Mouse (Mus musculus) heart, embryonic 10.5 days (tissue): ENCODE measurements around the gene Sgf29. TPM values are rescaled to one million over a fixed set of nuclear protein-coding genes. Genes with fewer than 3 reads are reported as not detected.
A peak's percentile ranks its signal among the peaks of the same experiment; 100 is the strongest.
"Not testable (repeated sequence)": the region's sequence is repeated elsewhere in the genome, so short reads cannot be mapped to it uniquely, and the experiment has no call there.

Experiments
- DNase-seq: peaks from one replicate; pipeline ENCODE4 v3.0.0-alpha.2; 2017; ENCODE audit warnings: low spot score
- H3K27ac ChIP-seq: fragments of 300-500 bp; sonication (generic); 2 replicates; pipeline ENCODE4 v1.5.1; 2016; ENCODE audit warnings: mild to moderate bottlenecking
- H3K27me3 ChIP-seq: fragments of 300-500 bp; sonication (generic); 2 replicates; pipeline ENCODE4 v1.6.1; 2016; ENCODE audit warnings: mild to moderate bottlenecking; ENCODE audit not compliant: poor library complexity, insufficient read depth, severe bottlenecking
- H3K36me3 ChIP-seq: fragments of 300-500 bp; sonication (generic); 2 replicates; pipeline ENCODE4 v1.6.1; 2016; ENCODE audit warnings: mild to moderate bottlenecking, moderate library complexity
- H3K4me1 ChIP-seq: fragments of 300-500 bp; sonication (generic); 2 replicates; pipeline ENCODE4 v1.6.1; 2016; ENCODE audit warnings: mild to moderate bottlenecking
- H3K4me3 ChIP-seq: fragments of 300-500 bp; sonication (generic); 2 replicates; pipeline ENCODE4 v1.5.1; 2016; ENCODE audit warnings: mild to moderate bottlenecking, moderate library complexity
- H3K9me3 ChIP-seq: fragments of 300-500 bp; sonication (generic); 2 replicates; pipeline ENCODE4 v1.6.1; 2016; ENCODE audit warnings: mild to moderate bottlenecking, moderate library complexity
- WGBS: fragments of 180-500 bp; shearing (Covaris S2); methylation state at CpG from one replicate; pipeline ENCODE4 v1.1.7; 2016; 5-methylcytosine and 5-hydroxymethylcytosine counted together
- polyA plus RNA-seq: library from polyadenylated mRNA; unstranded; fragments of >200 nt; fragmentation: Nextera tagmentation; extraction: Ambion mirVana; gene quantifications from 2 replicates; pipeline ENCODE4 v1.2.1, GENCODE M21; 2016

Gene Sgf29
- polyA plus RNA-seq, 1 experiment from 2014 or later: 44.3 TPM

DNA sequence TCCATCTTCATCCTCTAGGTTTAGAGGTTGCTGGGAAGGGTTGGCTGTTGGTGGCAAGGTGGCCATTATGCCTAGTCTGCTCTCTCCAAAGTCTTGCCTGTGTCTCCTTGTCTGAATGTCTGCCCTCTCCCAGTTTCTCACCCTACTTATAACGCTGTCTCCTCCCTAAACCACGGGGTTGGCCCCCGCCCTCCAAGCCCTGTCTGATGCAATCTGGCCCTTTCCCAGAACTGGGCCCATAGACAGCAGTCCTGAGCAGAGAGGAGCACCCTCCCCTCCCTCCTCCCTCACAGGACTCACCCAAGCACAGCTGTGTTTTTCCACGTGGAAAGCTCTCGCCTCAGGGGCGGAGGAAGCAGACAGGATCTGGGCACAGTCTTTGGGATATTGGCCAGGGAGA is 23.7 kb upstream of the Sgf29 start:
- no peak overlapping the region; the same call in 1 of the 2 replicates for H3K27ac ChIP-seq
- H3K4me1 ChIP-seq: peaks cover 8% of the 10 kb centered on the region; the same call in 1 of the 2 replicates
- no peak for DNase-seq
- no peaks in the 10 kb centered on the region for H3K9me3 ChIP-seq
- no peaks in the 10 kb centered on the region for H3K36me3 ChIP-seq
- 0 out of 2 replicates have a peak, but pooled peaks cover 7% of the 10 kb centered on the region for H3K27me3 ChIP-seq
- WGBS: 50% methylated on average over 6 of the region's 6 CpGs
- no peak overlapping the region for H3K4me3 ChIP-seq

DNA sequence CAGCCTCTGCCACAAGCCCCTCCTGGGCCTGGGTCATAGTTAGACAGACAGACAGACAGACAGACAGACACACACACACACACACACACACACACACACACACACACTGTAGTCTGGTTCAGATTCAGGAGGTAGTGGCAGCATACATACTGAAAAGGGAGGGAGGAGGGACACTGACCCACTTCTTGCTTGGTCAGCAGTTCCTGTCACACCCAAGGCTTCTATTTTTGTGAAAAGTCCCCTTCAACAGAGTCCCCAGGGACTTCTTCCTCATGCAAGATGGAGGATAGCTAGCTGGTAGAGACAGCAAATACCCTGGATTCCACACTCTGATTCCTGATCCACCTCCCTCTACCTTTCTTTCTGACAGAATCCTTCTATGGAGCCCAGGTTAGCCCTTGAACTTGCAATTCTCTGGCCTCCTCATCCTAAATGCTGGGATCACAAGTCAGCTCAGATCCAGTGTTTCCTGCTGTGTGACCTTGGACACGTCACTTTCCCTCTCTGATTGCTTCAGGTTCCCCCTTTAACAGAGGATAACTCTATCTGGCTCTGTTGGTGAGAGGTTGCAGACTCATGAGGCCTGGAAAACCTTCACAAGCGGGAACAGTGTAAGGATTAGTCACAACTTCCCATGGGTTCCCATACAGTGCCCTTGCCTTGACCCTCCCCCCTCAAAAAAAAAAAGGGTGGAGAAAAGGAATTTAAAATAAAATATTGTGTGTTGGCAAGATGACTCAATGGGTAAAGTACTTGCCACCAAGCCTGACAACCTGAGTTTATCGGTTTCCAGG is 23.1 kb upstream of the Sgf29 start:
- whole genome bisulfite sequencing: 80% methylated on average over 3 of the region's 3 CpGs
- no peaks in the 10 kb centered on the region for H3K9me3 ChIP-seq
- H3K27me3 ChIP-seq: 0 out of 2 replicates have a peak, but pooled peaks cover 7% of the 10 kb centered on the region
- DNase-seq: no peak
- peaks cover 8% of the 10 kb centered on the region; the same call in 1 of the 2 replicates for H3K4me1 ChIP-seq
- no peak overlapping the region for H3K27ac ChIP-seq
- H3K4me3 ChIP-seq: no peak overlapping the region
- H3K36me3 ChIP-seq: no peaks in the 10 kb centered on the region

DNA sequence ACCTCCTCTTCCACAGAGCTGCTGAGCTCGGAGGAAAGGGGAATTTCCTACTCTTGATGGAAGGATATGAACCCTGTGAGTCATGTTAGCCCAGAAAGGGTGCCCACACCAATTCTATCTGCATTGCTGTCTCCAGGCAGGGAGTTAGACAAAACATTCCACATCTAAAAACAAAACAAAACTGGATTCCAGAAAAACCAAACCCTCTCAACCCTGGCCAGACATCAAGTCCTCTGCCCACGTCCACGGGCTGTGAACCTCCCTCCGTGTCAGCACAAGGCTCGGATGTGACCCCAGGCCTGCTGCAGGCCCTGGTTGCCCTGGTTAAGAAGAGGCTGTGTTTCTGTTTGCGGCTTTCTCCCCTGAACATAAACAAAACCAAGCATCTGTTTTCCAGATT is 21.0 kb upstream of the Sgf29 start:
- no peak overlapping the region for H3K4me3 ChIP-seq
- peak overlapping the region; percentile 30; the same call in 1 of the 2 replicates for H3K27ac ChIP-seq
- 0 out of 2 replicates have a peak, but pooled peaks cover 7% of the 10 kb centered on the region for H3K27me3 ChIP-seq
- no peaks in the 10 kb centered on the region for H3K36me3 ChIP-seq
- DNase-seq: no peak
- peaks cover 8% of the 10 kb centered on the region; the same call in 1 of the 2 replicates for H3K4me1 ChIP-seq
- no peaks in the 10 kb centered on the region for H3K9me3 ChIP-seq
- 66% methylated on average over 6 of the region's 6 CpGs for WGBS

DNA sequence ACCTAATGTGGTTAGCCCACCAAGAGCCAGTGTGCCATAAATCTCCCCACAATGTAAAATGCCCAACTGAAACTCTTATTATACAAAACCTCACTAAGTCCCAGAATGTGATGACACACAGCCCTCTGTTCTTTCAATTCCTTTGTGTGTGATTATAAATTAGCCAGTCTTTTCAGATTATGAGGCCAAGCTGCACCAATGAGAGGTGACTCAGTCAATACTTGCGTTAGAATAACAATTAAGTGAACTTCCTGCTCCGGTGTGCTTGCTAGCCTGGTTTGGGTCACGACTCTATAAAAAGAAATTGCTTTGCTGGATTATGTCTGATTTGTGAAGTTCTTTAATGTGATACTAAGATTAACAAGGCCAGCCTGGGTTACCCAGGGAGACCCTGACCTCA is 19.2 kb upstream of the Sgf29 start:
- DNase-seq: no peak
- H3K36me3 ChIP-seq: no peaks in the 10 kb centered on the region
- no peak overlapping the region for H3K27ac ChIP-seq
- no peak overlapping the region for H3K4me3 ChIP-seq
- peaks cover 8% of the 10 kb centered on the region; the same call in 1 of the 2 replicates for H3K4me1 ChIP-seq
- 71% methylated on average over 3 of the region's 3 CpGs for WGBS
- peaks cover 9% of the 10 kb centered on the region; the same call in 1 of the 2 replicates for H3K27me3 ChIP-seq
- H3K9me3 ChIP-seq: no peaks in the 10 kb centered on the region

DNA sequence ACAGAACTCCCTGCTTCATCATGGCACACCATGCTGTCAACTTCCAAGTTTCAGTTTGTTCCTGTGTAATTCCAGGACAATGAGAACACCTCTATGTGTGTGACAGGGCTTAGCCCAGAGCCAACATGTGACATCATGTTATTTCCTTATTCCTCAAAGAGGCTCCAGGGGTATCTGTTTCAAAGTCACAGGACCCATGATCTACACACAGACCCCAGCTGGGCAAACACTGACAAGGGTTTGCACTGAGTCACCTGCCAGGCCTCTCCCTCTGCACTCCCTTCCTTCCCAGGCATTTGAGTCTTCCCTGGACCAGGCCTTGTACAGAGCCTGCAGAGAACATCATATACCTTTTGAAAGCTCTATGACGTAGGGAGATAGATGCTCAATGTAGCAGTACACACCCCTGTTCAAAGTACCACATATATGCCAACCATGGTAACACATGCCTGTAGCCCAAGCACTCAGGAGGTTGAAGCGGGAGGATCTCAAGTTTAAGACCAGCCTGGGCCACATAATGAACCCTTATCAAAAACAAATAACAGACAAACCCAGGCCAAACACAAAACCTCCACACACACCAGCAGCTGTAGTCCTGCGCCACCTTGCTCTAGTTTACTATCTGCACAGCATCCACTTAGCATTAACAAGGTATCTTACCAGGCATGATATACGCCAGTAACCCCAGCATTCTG is 18.1 kb upstream of the Sgf29 start, which contains the start of gene Nupr1:
Gene Nupr1 (minus strand): TSS at position 38 of the 695 bp plus-strand sequence.
- H3K36me3 ChIP-seq: no peaks in the 10 kb centered on the region
- no peak for DNase-seq
- peaks cover 7% of the 10 kb centered on the region; the same call in 1 of the 2 replicates for H3K27me3 ChIP-seq
- H3K9me3 ChIP-seq: no peaks in the 10 kb centered on the region
- no peak within 1 kb of the TSS for H3K4me3 ChIP-seq
- no peak within 1 kb of the TSS for H3K27ac ChIP-seq
- WGBS: 83% methylated on average over 4 of the region's 4 CpGs
- 0 out of 2 replicates have a peak, but pooled peaks cover 3% of the 10 kb centered on the region for H3K4me1 ChIP-seq

DNA sequence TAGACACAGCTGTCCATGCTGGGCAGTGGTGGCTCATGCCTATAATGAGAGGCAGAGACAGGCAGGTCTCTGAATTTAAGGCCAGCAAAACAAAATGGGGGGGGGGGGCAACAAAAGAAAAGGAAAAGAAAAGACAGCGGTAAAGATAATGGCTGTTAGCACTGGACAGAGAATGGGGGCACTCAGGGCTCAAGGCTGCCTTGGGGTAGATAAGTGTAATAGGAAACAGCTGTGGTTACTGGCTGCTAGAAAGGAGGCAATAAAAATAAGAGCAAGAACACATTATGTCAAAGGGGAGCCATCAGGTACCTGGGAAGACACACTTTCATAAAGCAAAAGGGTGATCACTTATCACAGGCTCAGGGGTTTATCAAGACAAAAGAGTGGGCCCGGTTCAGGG is 16.6 kb upstream of the Sgf29 start:
- Histone ChIP-seq H3K36me3 (no peaks in the 10 kb centered on the region), H3K4me3 (no peak overlapping the region), H3K27me3 (peaks cover 7% of the 10 kb centered on the region; the same call in 1 of the 2 replicates), H3K27ac (no peak overlapping the region), H3K4me1 (0 out of 2 replicates have a peak, but pooled peaks cover 3% of the 10 kb centered on the region), H3K9me3 (no peaks in the 10 kb centered on the region)
- no peak for DNase-seq
- 64% methylated on average over 2 of the region's 2 CpGs for WGBS

DNA sequence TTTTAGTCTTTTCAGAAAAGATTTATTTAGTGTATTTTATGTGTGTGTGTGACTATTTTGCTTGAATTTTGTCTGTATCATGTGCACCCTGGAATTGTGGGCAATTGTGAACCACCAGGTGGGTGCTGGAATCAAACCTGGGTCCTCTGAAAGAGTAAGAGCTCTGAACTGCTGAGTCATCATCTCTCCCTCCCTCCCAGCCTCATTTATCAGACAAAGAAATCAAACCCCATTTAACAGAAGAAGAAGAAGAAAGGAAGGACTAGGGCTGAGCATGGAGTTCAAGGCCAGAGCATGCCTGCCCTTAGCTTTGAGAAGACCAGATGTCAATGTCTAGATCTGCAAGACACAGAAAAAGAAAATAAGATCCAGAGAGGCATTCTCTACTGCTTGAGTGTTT is 13.7 kb upstream of the Sgf29 start:
- Histone ChIP-seq H3K4me1 (no peaks in the 10 kb centered on the region), H3K9me3 (no peaks in the 10 kb centered on the region), H3K4me3 (no peak overlapping the region), H3K27ac (no peak overlapping the region), H3K36me3 (no peaks in the 10 kb centered on the region), H3K27me3 (peaks cover 7% of the 10 kb centered on the region; the same call in 1 of the 2 replicates)
- no peak for DNase-seq

DNA sequence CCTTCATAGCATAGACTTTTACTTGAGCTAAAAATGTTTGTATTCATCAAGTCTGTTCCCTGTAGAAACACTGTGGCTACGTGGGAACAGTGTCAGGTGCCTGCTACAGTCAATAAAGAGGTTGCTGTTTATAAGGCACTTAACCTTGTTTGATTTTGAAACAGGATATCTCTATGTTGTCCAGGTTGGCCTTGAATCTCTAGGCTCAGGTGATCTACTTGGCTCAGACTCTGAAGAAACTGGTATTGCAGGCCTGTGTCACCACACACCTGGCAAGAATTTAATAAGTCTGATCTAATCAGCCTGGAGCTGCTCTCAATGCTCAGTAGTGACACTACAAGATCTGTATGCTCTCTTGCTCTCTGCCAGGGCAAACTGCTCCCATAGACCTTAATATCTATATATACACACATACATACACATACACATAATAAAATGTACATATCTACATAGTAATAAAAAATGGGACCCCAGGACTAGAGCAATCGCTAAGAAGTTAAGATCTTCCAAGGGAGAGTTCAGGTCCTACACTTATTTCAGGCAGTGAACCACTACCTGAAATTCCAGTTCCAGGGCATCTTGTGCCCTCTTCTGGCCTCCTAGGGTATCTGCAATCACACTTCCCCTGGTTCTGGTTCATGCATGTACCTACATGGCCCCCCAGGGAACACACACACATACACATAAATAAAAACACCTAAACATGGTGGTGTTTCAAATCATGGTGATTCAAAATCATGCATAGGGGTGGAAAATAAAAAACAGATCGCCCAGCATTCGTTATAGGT is 12.2 kb upstream of the Sgf29 start:
- no peaks in the 10 kb centered on the region for H3K36me3 ChIP-seq
- H3K27ac ChIP-seq: no peak overlapping the region
- peaks cover 7% of the 10 kb centered on the region; the same call in 1 of the 2 replicates for H3K27me3 ChIP-seq
- no peaks in the 10 kb centered on the region for H3K9me3 ChIP-seq
- H3K4me1 ChIP-seq: no peaks in the 10 kb centered on the region
- no peak overlapping the region for H3K4me3 ChIP-seq
- WGBS: 19% methylated on average over 4 of the region's 4 CpGs
- no peak for DNase-seq

DNA sequence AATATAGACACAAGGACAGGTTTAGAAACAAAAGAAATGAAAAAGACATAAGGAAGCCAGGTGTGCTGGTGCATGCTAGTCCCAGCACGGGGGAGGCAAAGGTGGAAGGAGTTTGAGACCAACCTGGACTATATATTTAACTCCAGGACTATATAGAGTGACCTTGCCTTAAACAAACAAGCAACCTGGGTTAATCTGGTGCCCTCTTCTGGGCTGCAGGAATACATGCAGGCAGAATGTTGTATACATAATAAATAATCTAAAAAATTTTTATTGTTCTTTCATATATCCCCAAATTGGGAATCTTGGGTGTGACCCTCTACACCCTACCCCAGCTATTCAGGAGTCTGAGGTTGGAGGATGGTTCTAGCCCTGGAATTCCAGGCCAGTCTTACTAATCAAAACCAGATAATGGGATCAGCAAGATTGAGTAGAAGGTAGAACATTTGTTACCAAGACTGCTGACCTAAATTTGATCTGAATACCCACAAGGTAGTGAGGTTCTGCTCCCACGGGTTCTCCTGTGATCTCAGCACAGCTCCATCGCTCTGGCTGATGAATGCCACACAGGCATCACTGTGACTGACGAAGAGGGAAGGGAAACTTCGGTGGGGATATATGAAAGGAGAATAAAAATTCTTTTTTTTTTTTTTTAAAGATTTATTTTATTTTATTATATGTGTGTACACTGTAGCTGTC is 6.4 kb upstream of the Sgf29 start:
- no peak overlapping the region for H3K4me3 ChIP-seq
- no peaks in the 10 kb centered on the region for H3K4me1 ChIP-seq
- DNase-seq: no peak
- H3K9me3 ChIP-seq: no peaks in the 10 kb centered on the region
- no peaks in the 10 kb centered on the region for H3K36me3 ChIP-seq
- 67% methylated on average over 5 of the region's 5 CpGs for WGBS
- H3K27ac ChIP-seq: no peak overlapping the region
- no peaks in the 10 kb centered on the region for H3K27me3 ChIP-seq

DNA sequence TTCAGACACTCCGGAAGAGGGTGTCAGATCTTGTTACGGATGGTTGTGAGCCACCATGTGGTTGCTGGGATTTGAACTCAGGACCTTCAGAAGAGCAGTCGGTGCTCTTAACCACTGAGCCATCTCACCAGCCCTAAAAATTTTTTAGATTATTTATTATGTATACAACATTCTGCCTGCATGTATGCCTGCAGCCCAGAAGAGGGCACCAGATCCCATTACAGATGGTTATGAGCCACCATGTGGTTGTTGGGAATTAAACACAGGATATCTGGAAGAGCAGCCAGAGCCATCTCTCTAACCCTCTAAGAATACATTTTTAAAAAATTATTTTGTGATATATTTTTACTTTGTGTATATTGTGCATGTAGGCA is 5.9 kb upstream of the Sgf29 start:
- not testable (repeated sequence) for H3K27ac ChIP-seq, H3K9me3 ChIP-seq, H3K27me3 ChIP-seq, H3K4me1 ChIP-seq, DNase-seq, H3K36me3 ChIP-seq, H3K4me3 ChIP-seq
- 61% methylated on average over 3 of the region's 3 CpGs for WGBS

DNA sequence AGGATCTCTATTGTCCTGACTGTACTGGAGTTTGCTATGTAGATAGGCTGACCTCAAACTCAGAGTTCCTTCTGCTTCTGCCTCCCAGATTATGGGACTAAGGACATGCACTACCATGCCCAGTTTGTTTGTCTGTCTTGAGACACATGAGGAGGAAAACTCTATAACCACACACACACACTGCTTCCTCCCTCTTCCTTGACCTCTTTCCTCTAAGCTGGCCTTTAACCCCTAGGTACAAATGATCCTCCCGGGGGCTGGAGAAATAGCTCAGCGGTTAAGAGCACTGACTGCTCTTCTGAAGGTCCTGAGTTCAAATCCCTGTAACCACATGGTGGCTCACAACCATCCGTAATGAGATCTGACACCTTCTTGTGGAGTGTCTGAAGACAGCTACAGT is 4.8 kb upstream of the Sgf29 start:
- Histone ChIP-seq H3K4me3 (no peak overlapping the region), H3K4me1 (peaks cover under 1% of the 10 kb centered on the region; the same call in 1 of the 2 replicates), H3K27me3 (no peaks in the 10 kb centered on the region), H3K27ac (no peak overlapping the region), H3K9me3 (no peaks in the 10 kb centered on the region), H3K36me3 (no peaks in the 10 kb centered on the region)
- 70% methylated on average over 3 of the region's 3 CpGs for WGBS
- DNase-seq: no peak

DNA sequence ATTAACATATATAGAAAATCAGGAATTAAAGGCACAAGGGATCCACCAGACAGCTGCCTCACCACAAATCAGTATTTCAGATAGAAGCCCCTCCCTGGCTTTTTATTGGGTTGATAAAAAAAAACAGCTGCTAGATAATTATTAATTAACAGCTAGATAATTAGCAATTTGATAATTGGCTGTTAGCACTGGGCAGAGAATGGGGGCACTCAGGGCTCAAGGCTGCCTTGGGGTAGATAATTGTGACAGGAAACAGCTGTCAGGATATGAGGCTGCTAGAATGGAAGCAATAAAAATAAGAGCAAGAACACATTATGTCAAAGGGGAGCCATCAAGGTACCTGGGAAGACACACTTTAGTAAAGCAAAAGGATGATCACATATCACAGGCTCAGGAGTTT is 4.2 kb upstream of the Sgf29 start:
- H3K4me1 ChIP-seq: peaks cover 6% of the 10 kb centered on the region
- no peaks in the 10 kb centered on the region for H3K36me3 ChIP-seq
- no peak for DNase-seq
- H3K9me3 ChIP-seq: no peaks in the 10 kb centered on the region
- no peak overlapping the region for H3K27ac ChIP-seq
- no peak overlapping the region for H3K4me3 ChIP-seq
- H3K27me3 ChIP-seq: no peaks in the 10 kb centered on the region
